Mouse (Mus musculus) spleen, adult 2 months (tissue): ENCODE data around the gene Anks1.

ENCODE experiments used
- CTCF ChIP-seq: fragments of 200-500 bp; IDR thresholded peaks from 2 replicates; pipeline ENCODE4 v1.5.1; 2011; ENCODE audit warnings: mild to moderate bottlenecking, inconsistent platforms; ENCODE audit not compliant: insufficient read depth, insufficient read length, insufficient replicate concordance; ENCODE audit errors: extremely low read depth
- POLR2A ChIP-seq: fragments of 200-500 bp; IDR thresholded peaks from 2 replicates; pipeline ENCODE4 v1.6.1; 2011; ENCODE audit warnings: low read depth, low read length, inconsistent platforms

DNA sequence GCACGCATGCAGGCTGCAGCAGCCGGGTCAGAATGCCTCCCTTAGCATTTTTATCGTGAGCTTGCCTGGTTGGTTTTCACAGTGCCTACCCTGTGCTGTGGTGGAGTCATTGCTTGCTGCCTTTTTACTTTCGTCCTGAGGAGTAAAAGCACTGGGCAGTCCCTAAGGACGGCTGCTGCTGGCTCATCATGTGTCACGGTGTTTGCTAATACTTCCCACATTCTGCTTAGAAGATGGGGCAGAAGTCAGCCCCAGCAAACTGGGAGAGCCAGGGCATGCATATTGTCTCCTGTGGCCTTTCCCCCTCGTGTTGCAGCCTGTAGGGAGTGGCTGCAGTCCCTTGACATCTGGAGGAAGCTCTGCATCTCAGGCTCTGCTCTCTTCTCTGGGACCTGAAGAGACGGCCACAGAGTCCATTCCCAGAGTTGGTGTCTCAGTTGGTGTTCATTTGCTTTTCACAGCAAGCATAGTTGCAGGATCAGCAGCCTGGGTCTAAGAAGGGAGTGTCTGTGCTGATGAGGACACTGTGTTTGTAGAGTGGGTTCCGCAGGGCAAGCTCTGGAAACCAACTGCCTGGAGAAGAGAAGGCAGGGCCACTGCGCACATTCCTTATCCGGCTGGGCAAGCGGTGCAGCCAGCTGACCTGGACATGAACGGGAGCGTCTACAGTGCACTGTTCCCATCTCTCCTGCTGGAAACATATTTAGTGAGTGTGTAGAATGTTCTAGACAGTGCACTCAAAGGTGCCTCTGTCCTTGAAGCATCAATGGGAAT is 45.7 kb downstream of the Anks1 start:
- no peak for TF ChIP-seq CTCF
- TF ChIP-seq POLR2A: no peak
